Mouse (Mus musculus) NIH3T3 (cell line): ENCODE measurements around the gene Utp6.

Experiments
- DNase-seq: peaks from one replicate; pipeline ENCODE4 v3.0.0-alpha.2; 2012; ENCODE audit warnings: low read depth

Utp6 gene

DNA sequence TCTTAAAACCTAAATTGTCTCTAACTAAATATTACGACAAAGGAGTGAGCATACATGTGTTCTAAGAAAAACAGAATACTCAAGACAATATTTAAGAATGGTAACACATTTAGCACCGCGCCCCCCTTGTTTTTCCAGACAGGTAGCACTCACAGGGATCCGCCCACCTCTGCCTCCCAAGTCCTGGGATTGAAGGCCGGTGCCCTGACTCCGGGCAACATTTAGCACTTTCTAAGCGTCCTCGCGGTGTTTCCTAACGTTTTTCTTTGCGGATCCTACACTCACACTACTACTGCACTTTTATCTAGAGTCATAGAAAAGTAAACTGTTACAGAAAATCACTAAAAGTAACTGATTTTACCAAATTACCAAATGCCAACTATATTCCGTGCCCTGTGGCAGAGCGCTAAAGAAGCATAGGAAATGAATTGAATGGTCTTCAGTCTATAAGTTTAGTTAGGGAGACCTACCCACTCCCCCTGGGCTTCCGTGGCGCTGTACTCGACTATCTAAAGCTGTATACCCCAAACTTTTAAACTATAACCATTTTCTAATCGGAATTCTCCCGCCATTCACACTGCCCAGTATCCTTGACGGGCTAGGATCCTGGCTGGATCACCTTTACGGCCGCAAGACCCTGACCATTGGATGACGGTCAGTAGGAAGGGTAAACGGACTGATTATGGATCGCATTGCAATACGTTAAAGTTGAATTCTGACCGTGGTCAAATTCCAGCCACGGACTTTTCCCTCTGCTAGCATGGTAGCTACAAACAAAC lies 655 bp downstream of the Utp6 start:
- peak; percentile 22 for DNase-seq

DNA sequence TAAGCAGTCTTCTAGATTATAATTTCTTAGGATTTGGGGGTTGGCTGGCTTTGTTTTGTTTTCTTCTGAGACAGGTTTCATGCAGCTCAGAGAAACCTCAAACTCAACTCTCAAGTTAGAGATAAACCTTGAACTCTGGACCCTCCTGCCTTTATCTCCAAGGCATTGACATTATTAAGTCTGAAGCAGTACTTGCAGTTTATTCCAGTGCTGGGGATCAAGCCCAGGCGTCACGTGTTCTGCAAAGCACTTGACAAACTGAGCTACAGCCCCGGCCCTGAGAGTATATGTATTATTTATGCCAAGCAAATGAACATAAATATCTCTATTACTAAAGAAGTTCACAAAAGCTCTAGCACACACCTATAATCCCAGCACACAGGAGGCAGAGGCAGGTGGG lies 14.9 kb downstream of the Utp6 start:
- no peak for DNase-seq

DNA sequence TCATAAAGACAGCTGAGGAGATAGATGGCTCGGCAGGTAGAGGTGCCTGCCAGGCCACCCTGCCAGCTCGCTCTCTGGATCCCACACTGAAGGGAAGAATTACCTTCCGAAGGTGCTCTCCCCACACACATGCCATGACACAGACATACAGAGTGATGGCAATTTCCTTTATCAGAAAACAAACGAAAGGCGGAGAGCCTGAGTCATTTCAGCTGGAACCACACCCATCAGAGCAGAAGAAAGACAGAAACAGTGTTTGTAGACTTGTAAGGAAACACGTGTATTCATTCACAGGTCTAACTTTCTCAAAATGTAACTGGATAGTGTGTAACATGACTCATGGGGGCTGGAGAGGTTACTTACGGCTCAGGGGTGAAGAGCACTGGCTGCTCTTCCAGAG lies 18.6 kb downstream of the Utp6 start:
- peak; percentile 25 for DNase-seq

DNA sequence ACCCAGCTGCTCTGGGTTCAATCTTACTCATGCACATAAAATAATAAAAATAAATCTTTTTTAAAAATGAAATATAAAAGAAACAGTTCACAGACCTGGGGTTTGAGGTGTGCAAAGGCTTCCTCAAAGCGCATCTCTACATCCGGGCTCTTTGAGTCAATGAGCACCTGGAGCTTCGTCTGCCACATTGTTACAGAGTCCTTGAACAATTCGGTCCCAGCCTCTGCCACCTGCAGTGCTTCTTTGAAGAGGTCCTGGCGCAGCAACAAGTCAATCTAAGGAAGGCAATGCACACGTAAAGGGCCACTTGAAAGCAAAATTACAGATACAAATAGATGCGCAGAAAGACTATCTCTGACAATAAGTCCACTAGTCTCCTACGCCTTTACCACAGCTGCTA lies 19.1 kb downstream of the Utp6 start:
- DNase-seq: no peak

DNA sequence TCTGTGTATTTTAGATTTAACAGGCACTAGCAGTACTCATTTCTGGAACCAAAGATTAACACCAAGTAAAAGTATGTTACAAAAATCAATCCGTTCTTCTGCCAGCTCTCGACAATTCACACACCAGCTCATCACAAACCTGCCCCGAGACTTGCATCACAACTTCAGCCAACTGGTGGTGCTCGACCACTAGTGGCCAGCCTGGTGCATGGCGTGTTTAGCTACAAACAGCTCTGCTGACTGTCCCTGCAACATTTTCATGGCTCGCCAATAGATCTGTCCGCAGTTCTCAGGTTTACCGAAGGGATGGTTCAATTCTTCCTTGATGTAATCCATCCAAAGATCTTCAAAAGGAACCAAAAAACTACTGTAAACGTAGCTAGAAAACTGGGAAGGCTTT lies 26.4 kb downstream of the Utp6 start:
- DNase-seq: peak; percentile 28

DNA sequence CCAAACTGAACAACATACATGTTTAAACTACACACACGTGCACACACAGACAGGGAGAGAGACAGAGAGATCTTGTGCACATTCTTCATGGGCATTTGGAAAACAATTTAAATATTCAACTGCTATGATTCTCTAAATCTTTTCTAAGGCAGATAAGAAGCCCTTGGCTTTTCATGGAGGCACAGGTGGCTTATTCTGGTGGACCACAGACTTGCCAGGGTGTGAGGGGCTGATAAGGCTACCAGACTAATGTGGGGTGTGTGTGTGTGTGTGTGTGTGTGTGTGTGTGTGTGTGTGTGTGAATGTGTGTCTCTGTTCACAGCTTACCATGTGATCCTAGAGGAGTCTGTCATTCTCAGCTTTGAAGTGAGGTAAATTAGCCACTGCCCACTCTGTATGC lies 39.4 kb downstream of the Utp6 start:
- no peak for DNase-seq

DNA sequence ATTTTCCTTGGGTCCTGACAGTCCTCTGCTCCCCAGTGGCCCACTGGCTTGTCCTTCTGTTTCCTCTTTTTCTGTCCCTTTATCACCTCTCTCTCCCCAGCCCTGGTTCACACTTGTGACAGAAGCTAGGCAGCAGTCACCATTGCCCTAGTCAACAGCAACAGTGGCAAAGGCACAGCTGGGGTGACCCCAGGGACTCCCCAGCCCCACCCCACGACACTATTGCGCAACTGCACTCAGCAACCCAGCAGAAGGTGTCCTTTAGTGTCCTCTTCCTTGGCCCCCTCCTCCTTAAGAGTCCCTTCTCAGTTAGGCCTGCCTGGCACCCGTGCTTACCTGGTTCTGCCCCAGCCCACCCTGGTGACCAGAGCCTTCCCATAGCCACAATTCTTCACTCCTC lies 40.0 kb downstream of the Utp6 start:
- no peak for DNase-seq

DNA sequence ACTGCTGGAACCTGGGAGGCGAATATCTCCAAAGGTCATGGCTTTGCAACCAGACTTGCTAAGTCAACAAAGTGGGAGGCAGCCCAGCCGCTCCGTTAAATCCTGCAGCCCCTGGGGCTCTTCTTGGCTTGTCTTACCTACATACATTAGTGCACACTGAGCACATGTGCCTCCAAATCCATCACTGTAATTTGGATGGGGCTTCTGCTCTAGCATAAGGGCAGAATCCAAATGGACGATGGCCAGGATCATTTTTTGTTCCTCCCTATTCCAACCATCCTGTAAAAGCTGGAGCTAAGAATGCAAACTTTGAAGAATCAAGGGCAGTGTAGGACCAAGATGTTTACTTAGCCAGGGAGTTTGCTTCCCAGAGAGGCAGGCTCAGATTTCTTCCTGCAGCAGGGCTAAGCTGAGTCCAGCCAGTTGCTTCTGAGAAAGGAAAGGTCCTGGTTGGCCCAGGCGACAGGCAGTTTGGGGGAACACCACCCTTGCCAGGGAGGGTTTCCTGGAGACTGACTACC lies 41.6 kb downstream of the Utp6 start:
- DNase-seq: peak; percentile 72

DNA sequence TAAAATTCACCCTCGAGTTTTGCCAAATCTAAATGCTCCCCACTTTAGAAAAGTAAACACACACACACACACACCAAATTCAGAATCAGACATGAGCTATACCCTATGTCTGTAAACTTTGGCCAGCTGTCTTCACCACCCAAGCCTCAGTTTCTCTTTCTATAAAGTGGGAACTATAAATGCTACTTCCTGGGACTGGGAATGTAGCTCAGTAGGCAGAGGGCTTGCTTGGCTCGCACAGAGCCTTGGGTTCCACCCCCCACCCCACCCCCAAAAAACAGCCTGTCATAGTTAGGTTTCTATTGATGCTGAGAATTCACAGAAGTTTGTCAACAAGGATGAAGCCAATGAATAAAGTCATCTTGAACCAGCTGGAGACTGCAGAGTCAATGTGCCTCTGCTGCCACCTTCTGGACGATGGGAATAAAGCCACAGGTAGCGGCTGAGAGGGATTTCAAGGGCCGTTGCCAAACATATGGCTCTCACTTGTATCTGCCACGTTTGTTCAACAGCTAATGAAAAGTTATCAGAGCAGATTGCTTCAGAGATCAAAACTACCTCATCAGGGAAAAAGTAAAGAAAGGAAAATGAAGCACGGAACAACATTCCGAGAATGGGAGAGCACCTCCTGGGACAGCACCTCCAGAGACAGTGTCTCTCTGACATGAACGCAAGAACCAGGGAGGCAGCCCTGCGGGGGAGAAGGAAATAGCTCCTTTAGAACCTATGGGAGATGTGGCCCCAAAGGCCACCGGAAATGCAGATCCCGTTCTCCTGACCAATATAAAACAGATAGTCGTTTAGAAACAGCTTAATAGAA lies 42.3 kb downstream of the Utp6 start:
- peak; percentile 97 for DNase-seq

DNA sequence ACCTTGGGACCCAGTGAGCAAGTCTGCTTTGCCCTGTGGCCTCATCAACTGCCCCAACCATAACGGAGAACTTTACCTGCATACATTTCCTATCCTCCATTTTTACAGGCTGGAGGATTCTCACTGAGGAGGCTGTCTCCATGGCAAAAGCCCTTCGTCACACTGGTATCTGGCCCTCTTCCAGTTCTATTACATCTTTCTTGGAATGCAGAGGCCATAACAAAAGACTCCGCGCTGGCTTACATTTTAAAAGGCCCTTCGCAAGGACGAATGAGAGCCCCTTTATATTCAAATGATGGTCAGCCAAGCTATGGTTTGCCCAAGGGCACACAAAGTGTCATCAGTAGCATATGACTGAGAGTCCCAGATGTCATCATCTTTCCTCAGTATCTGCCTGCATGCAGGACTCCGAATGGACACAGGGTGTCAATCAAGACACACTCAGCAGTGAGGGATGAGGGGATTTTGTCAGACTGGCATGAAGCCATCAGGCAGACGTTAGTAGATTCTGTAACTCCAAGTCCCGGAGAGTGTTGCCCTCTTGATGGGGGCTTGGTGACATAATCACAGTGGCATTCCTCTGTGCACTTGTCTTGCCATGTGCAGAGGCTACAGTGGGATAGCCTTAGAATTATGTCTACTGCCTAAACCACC lies 46.4 kb downstream of the Utp6 start:
- no peak for DNase-seq

DNA sequence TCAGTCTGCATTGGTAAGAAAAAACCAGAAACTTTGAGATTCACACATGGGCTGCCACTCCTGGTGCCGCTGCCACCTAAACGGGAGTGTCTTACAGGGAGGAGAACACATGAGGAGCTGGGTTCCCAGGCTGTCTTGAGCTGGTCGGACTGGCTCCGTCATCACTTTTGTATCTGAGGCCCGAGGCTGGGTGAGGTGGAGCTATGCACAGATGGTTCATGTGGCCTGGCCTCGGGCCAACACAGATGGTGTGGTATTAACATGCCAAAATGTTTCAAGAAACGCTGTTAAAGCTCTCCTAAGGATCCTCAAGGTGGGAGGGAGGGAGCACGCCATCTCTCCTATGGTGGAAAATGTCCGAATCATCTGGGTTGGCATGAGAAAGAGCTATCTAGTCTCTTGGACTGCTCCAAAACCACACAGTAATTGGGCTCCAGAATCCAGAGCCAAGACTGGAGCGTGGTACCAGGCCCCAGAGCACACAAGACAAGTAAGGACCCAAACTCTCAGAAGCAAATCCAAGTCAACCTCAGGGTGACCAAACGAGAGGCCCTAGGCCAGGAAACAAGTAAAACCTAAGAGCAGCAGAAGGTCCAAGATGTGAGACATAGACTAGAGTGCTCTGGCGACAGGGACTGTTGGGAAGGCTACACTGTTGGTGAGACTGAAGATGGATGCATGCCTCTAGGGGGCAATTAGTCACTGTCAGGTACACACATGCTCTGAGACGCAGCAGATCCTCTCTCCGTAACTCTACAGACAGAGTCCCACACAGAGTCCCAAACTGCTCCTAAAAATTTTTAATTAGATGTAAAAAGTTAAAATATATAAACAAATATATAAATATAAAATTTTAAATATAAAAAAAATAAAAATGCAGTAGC lies 53.3 kb downstream of the Utp6 start:
- DNase-seq: peak; percentile 97

DNA sequence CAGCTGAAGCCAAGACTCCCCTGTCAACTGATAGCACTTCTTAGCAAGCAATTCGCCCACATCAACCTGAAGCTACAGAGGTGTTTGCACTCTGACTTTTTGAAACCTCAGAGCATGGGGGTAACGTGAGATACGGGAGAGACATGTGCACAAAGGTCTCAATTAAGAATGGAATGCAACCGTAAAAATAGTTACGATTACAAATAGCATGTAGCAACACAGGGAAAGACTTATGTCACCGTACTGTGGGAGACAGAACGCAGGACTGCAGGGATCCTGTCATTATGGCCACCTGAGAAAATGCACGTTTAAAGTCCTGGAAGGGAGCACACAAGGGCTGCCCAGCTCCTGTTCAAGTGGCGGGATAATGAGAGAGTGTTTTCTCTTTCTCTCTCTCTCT lies 55.3 kb downstream of the Utp6 start:
- no peak for DNase-seq

DNA sequence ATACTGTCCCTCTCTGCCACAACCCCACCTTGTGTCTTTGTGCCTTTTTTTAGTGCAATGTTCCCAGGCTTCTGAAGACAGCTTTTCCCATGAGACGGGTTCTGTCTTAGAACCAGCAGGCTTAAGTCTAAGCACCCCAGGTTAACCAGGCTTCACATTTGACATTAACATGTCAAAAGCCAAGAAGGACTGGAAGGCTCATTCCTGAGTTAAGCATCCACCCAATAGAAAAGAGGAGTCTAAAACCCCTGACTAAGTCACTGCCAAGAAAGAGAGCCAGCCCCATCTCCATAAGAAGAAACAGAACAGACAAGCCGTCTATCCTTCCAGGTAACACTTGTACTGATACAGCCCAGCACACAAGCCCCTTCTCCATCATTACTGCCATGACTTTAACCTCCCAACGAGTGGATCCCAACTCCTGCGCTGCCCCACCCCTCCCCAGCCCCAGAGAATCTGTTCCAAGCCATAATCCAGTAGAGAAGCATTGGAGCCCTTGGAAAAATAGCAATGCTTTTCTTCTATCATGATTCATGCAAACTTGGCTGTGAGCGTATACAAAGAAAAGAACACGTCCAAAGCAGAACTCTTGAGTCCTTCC lies 59.2 kb downstream of the Utp6 start:
- peak; percentile 50 for DNase-seq

DNA sequence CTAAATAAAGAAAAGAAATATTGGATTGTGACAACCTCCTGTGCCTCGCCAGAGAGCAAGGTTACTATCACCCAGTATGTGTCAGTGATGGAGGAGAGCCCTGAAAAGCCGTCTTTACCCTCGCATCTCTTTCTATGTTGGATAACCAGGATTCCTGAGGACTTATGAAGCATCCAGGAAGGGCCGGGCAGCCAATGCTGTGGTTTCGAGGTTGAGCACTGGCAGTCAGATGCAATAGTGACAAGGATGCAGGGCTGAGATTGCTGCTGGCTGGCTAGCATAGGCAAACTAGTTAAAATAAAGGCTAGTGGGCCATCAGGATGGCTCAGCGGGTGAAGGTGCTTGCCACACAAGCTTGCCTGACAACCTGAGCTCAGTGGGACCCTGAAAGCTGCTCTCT lies 61.0 kb downstream of the Utp6 start:
- peak; percentile 46 for DNase-seq

DNA sequence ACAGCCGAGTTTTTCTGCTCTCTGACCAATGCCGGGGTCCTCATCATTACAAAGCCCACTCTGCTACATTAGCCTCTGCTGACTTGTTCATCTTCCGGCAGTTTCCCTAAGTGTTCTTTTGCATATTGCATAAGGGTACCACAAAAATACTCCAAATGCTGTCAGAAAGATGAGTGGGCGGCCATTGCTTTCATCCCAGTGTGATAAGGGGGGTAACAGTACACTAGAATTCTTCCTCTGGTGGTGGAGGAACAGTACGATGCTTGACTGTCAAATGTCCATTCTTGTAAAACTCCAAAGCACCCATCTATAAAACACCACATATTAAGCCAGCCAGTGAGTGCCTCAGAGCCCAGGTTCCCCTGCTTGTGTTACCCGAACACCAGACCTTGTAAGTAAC lies 69.9 kb downstream of the Utp6 start:
- no peak for DNase-seq

DNA sequence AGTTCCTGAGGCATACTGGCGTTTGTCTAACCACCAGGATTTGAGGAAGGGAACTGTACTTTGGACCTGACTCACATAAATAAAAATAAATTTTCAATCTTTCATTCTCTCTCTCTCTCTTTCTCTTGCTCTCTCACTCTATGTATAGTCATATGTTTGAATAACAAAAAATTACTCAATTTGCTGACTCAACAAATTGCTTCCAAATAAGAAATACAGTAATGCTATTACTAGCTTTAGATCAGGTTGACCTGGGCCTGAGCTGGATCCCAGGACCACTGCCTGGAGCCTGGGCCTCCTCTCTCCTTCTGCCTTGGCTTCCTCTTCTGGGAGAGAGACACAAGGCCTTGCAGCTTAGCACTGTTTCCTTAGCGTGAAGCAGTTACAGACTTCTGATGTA lies 71.4 kb downstream of the Utp6 start:
- no peak for DNase-seq

DNA sequence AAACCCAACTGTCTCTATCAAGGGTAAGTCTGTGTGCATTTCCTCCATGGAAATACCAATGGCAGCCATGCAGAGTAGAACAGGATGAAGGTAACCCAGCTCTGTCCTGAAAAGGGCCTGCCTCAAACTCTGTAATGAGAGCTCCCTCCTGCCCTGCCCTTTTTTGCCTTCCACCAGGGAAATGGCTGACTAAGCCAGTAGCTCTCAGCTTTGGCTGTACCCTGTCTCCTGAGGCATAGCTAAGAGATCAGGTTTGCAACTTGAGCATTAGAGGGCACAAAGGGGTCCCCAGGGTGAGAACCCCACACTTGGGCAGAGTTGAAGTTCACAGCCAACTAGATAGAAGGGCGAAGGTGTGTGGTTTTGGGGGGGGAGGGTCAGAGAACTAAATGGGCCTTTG lies 75.2 kb downstream of the Utp6 start:
- no peak for DNase-seq

DNA sequence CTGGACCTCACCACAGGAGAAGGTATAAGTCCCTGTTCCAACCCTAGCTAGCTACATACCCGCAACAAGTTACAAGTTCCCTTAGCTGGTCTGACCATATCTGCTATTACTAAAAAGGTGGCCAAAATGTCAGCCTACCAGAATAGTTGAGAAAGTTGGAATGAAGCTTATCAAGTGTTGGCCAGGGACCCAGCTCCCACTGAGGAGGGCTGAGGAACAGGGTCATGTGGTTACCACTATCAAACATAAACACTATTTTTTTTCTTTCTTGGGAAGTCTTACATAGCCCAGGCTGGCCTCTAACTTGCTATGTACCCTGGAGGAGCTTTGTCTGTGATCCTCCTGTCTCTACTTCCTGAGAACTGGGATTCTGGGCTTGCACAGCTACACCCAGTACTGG lies 75.8 kb downstream of the Utp6 start:
- no peak for DNase-seq

DNA sequence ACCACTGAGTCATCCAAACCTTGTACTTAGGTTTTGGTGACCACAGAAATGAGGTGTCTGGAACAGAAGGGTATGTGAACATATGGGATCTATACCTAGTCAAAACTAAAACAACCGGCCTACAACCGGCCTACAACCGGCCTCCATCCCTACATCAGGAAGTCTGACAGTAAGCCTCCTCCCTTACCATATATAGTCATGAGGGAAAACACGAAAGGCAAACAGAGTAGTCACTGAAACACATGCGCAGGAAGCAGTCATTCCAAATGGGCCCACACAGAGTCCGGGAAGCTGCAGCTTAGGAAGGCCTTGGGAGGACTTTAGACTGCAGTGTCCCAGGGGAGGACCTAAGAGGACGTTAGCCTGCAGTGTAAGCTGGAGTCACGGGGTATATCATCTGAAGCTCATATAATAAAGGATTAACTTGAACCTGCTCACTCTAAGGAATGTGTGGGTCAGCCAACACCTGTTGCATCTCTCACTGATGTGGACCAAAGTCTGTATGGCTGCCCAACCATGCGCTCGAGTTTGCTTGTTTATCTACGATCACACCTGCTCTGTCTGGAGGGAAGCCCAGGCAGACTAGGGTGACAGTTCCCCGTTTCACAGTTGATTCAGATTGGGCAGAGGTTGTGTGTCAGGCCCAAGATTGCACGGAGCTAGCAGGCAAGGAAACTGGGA lies 76.3 kb downstream of the Utp6 start:
- DNase-seq: no peak

DNA sequence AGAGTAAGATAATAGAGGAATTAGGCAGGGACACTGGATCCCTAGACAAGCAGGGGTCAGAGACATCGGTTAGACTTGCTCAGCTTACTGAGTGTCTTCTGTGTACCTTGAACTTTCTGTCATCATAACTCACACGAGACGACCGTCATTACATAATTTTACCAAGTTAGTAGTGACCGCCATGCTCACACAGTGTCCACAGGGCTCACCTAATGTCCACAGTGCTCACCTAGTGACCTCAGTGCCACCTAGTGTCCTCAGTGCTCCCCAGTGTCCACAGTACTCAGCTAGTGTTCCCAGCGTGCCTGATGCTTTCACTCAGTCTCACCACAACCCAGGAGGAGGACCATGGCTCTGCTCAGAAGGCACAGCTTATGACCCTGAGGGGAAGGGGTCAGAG lies 77.4 kb downstream of the Utp6 start:
- DNase-seq: no peak
